Mouse (Mus musculus) heart, postnatal 0 days (tissue): ENCODE measurements around the gene Rps25.
A peak's percentile ranks its signal among the peaks of the same experiment; 100 is the strongest.

Source experiments
- CTCF ChIP-seq: IDR thresholded peaks from 2 replicates; pipeline ENCODE4 v1.5.1; 2016; ENCODE audit warnings: antibody characterized with exemption, control low read depth, low read depth
- EP300 ChIP-seq: IDR thresholded peaks from 2 replicates; pipeline ENCODE4 v1.6.1; 2016; ENCODE audit warnings: antibody characterized with exemption, low read depth

GRCm38 (mm10) chr9:44450387-44450786 is 43.4 kb downstream of the Rps25 start:
- TF ChIP-seq EP300 (no peak), CTCF (peak; percentile 26)
